Mouse (Mus musculus): ENCODE data around the gene Slc4a8. TPM values are rescaled to one million over a fixed set of nuclear protein-coding genes. Genes with fewer than 3 reads are reported as not detected.

Gene Slc4a8
- polyA plus RNA-seq, 1 experiment from 2014 or later: 1.4 TPM

GRCm38 (mm10) chr15:100832144-100832543, 70.6 kb downstream of the Slc4a8 start:
- no peak overlapping the region for H3K27ac ChIP-seq (ENCODE audit: low read depth, low read length)
- H3K4me1 ChIP-seq (replicated peaks; ENCODE audit: control insufficient read depth, insufficient read depth, low read length): no peaks in the 10 kb centered on the region
- H3K9me3 ChIP-seq (ENCODE audit: control insufficient read depth): no peaks in the 10 kb centered on the region
- 93% methylated on average over 8 of the region's 8 CpGs for WGBS
- ATAC-seq: no peak
- TF ChIP-seq CTCF (IDR thresholded peaks at IDR 0.05; ENCODE audit: low read depth): no peak
- H3K4me3 ChIP-seq (ENCODE audit: low read depth, low read length): no peak overlapping the region
- H3K4me2 ChIP-seq (replicated peaks; ENCODE audit: low read depth): no peak overlapping the region
- H3K9ac ChIP-seq (ENCODE audit: low read depth, low read length): no peak overlapping the region
- H3K27me3 ChIP-seq (replicated peaks; ENCODE audit: control insufficient read depth, insufficient read depth, low read length): no peaks in the 10 kb centered on the region
- H3K36me3 ChIP-seq (ENCODE audit: control insufficient read depth, insufficient read depth): no peaks in the 10 kb centered on the region

GRCm38 (mm10) chr15:100832784-100833183, 71.2 kb downstream of the Slc4a8 start:
- Histone ChIP-seq H3K27me3 (replicated peaks; ENCODE audit: control insufficient read depth, insufficient read depth, low read length) (no peaks in the 10 kb centered on the region), H3K4me3 (ENCODE audit: low read depth, low read length) (no peak overlapping the region), H3K27ac (ENCODE audit: low read depth, low read length) (no peak overlapping the region), H3K9me3 (ENCODE audit: control insufficient read depth) (no peaks in the 10 kb centered on the region), H3K36me3 (ENCODE audit: control insufficient read depth, insufficient read depth) (no peaks in the 10 kb centered on the region), H3K9ac (ENCODE audit: low read depth, low read length) (no peak overlapping the region), H3K4me2 (replicated peaks; ENCODE audit: low read depth) (no peak overlapping the region), H3K4me1 (replicated peaks; ENCODE audit: control insufficient read depth, insufficient read depth, low read length) (no peaks in the 10 kb centered on the region)
- ATAC-seq: no peak
- 62% methylated on average over 7 of the region's 7 CpGs for WGBS
- TF ChIP-seq CTCF (IDR thresholded peaks at IDR 0.05; ENCODE audit: low read depth): no peak

- 82% methylated on average over 8 of the region's 8 CpGs for WGBS
- H3K27ac ChIP-seq (ENCODE audit: low read depth, low read length): no peak overlapping the region
- H3K4me2 ChIP-seq (replicated peaks; ENCODE audit: low read depth): no peak overlapping the region
- no peak overlapping the region for H3K4me3 ChIP-seq (ENCODE audit: low read depth, low read length)
- no peaks in the 10 kb centered on the region for H3K36me3 ChIP-seq (ENCODE audit: control insufficient read depth, insufficient read depth)
- no peak overlapping the region for H3K9ac ChIP-seq (ENCODE audit: low read depth, low read length)
- H3K9me3 ChIP-seq (ENCODE audit: control insufficient read depth): no peaks in the 10 kb centered on the region
- no peaks in the 10 kb centered on the region for H3K4me1 ChIP-seq (replicated peaks; ENCODE audit: control insufficient read depth, insufficient read depth, low read length)
- H3K27me3 ChIP-seq (replicated peaks; ENCODE audit: control insufficient read depth, insufficient read depth, low read length): no peaks in the 10 kb centered on the region
- no peak for TF ChIP-seq CTCF (IDR thresholded peaks at IDR 0.05; ENCODE audit: low read depth)
- ATAC-seq: no peak
Measured at GRCm38 (mm10) chr15:100836729-100837128, 75.2 kb downstream of the Slc4a8 start.

- Histone ChIP-seq H3K4me2 (replicated peaks; ENCODE audit: low read depth) (no peak overlapping the region), H3K4me3 (ENCODE audit: low read depth, low read length) (no peak overlapping the region)
- 38% methylated on average over 12 of the region's 12 CpGs for WGBS
Measured at GRCm38 (mm10) chr15:100838607-100839207, 77.2 kb downstream of the Slc4a8 start.

GRCm38 (mm10) chr15:100844336-100844735, 82.8 kb downstream of the Slc4a8 start:
- Histone ChIP-seq H3K27me3 (replicated peaks; ENCODE audit: control insufficient read depth, insufficient read depth, low read length) (no peaks in the 10 kb centered on the region), H3K9ac (ENCODE audit: low read depth, low read length) (no peak overlapping the region), H3K36me3 (ENCODE audit: control insufficient read depth, insufficient read depth) (no peaks in the 10 kb centered on the region), H3K27ac (ENCODE audit: low read depth, low read length) (no peak overlapping the region), H3K4me3 (ENCODE audit: low read depth, low read length) (no peak overlapping the region), H3K9me3 (ENCODE audit: control insufficient read depth) (0 out of 2 replicates have a peak, but pooled peaks cover 3% of the 10 kb centered on the region), H3K4me2 (replicated peaks; ENCODE audit: low read depth) (no peak overlapping the region), H3K4me1 (replicated peaks; ENCODE audit: control insufficient read depth, insufficient read depth, low read length) (no peaks in the 10 kb centered on the region)
- ATAC-seq: no peak
- no peak for TF ChIP-seq CTCF (IDR thresholded peaks at IDR 0.05; ENCODE audit: low read depth)
- WGBS: 67% methylated on average over 7 of the region's 7 CpGs

More at GRCm38 (mm10) chr15:100838607-100839207, 77.2 kb downstream of the Slc4a8 start:
- no peaks in the 10 kb centered on the region for H3K9me3 ChIP-seq (ENCODE audit: control insufficient read depth)
- ATAC-seq: no peak
- no peak overlapping the region for H3K27ac ChIP-seq (ENCODE audit: low read depth, low read length)
- H3K4me1 ChIP-seq (replicated peaks; ENCODE audit: control insufficient read depth, insufficient read depth, low read length): no peaks in the 10 kb centered on the region
- no peak overlapping the region for H3K9ac ChIP-seq (ENCODE audit: low read depth, low read length)
- H3K27me3 ChIP-seq (replicated peaks; ENCODE audit: control insufficient read depth, insufficient read depth, low read length): no peaks in the 10 kb centered on the region
- peak; percentile 78 for TF ChIP-seq CTCF (IDR thresholded peaks at IDR 0.05; ENCODE audit: low read depth)
- H3K36me3 ChIP-seq (ENCODE audit: control insufficient read depth, insufficient read depth): no peaks in the 10 kb centered on the region

- 0 out of 2 replicates have a peak, but pooled peaks cover 3% of the 10 kb centered on the region for H3K9me3 ChIP-seq (ENCODE audit: control insufficient read depth)
- no peak for TF ChIP-seq CTCF (IDR thresholded peaks at IDR 0.05; ENCODE audit: low read depth)
- H3K36me3 ChIP-seq (ENCODE audit: control insufficient read depth, insufficient read depth): no peaks in the 10 kb centered on the region
- no peak overlapping the region for H3K27ac ChIP-seq (ENCODE audit: low read depth, low read length)
- H3K9ac ChIP-seq (ENCODE audit: low read depth, low read length): no peak overlapping the region
- 64% methylated on average over 26 of the region's 26 CpGs for WGBS
- no peaks in the 10 kb centered on the region for H3K27me3 ChIP-seq (replicated peaks; ENCODE audit: control insufficient read depth, insufficient read depth, low read length)
- H3K4me1 ChIP-seq (replicated peaks; ENCODE audit: control insufficient read depth, insufficient read depth, low read length): no peaks in the 10 kb centered on the region
- no peak for ATAC-seq
- H3K4me2 ChIP-seq (replicated peaks; ENCODE audit: low read depth): no peak overlapping the region
- H3K4me3 ChIP-seq (ENCODE audit: low read depth, low read length): no peak overlapping the region
Measured at GRCm38 (mm10) chr15:100845049-100845879, 83.7 kb downstream of the Slc4a8 start.
